Mouse (Mus musculus) stomach, postnatal 0 days (tissue): ENCODE data around the gene Psd. TPM values are rescaled to one million over a fixed set of nuclear protein-coding genes. Genes with fewer than 3 reads are reported as not detected.

Experiments used
- ATAC-seq: fragments of 200-750 bp; cut with Nextera tagmentation; 2 replicates; pipeline ENCODE4 v1.8.0; 2017; ENCODE audit not compliant: low FRiP score, low TSS enrichment
- DNase-seq: peaks from one replicate; pipeline ENCODE4 v3.0.0-alpha.2; 2016; ENCODE audit warnings: low spot score
- H3K27ac ChIP-seq: fragments of 300-500 bp; sonication (generic); replicated peaks from 2 replicates; pipeline ENCODE4 v1.5.1; 2014; ENCODE audit warnings: mild to moderate bottlenecking, control low read depth
- H3K27me3 ChIP-seq: fragments of 300-500 bp; sonication (generic); 2 replicates; pipeline ENCODE4 v1.6.1; 2014; ENCODE audit warnings: low read length; ENCODE audit not compliant: control insufficient read depth, insufficient read depth
- H3K36me3 ChIP-seq: fragments of 300-500 bp; sonication (generic); 2 replicates; pipeline ENCODE4 v1.6.1; 2014; ENCODE audit warnings: low read length, mixed read lengths; ENCODE audit not compliant: control insufficient read depth, insufficient read depth
- H3K4me1 ChIP-seq: fragments of 300-500 bp; sonication (generic); replicated peaks from 2 replicates; pipeline ENCODE4 v1.6.1; 2014; ENCODE audit warnings: antibody characterized with exemption; ENCODE audit not compliant: control insufficient read depth, insufficient read depth
- H3K4me2 ChIP-seq: fragments of 300-500 bp; sonication (generic); replicated peaks from 2 replicates; pipeline ENCODE4 v1.6.1; 2014; ENCODE audit warnings: low read depth, mild to moderate bottlenecking, control low read depth, moderate library complexity
- H3K4me3 ChIP-seq: fragments of 300-500 bp; sonication (generic); 2 replicates; pipeline ENCODE4 v1.5.1; 2014; ENCODE audit warnings: low read depth, low read length, control low read depth
- H3K9ac ChIP-seq: fragments of 300-500 bp; sonication (generic); 2 replicates; pipeline ENCODE4 v1.6.1; 2014; ENCODE audit warnings: mild to moderate bottlenecking, low read length, control low read depth, mixed read lengths
- H3K9me3 ChIP-seq: fragments of 300-500 bp; sonication (generic); 2 replicates; pipeline ENCODE4 v1.6.1; 2016; ENCODE audit warnings: low read length; ENCODE audit not compliant: control insufficient read depth
- CTCF ChIP-seq: IDR thresholded peaks from 2 replicates; pipeline ENCODE4 v1.5.1; 2016; ENCODE audit warnings: antibody characterized with exemption, low read depth, mild to moderate bottlenecking, moderate library complexity
- EP300 ChIP-seq: optimal IDR thresholded peaks from 2 replicates; pipeline ENCODE3; 2016; ENCODE audit warnings: antibody characterized with exemption
- WGBS: fragments of 180-500 bp; shearing (Covaris S2); extraction: QIAGEN DNeasy Blood & Tissue Kit; methylation state at CpG from one replicate; pipeline ENCODE4 v1.1.7; 2014; 5-methylcytosine and 5-hydroxymethylcytosine counted together
- polyA plus RNA-seq: library from polyadenylated mRNA; unstranded; fragments of >200 nt; fragmentation: Nextera tagmentation; extraction: Ambion mirVana; gene quantifications from 2 replicates; pipeline ENCODE4 v1.2.1, GENCODE M21; 2015

Gene Psd
- polyA plus RNA-seq, 1 experiment from 2014 or later, result 44.9 TPM

GRCm38 (mm10) chr19:46304216-46304841 lies 22.6 kb downstream of the Psd start, which contains the start of gene Nfkb2:
Nfkb2 (plus strand) TSS chr19:46304320.
- Histone ChIP-seq H3K4me3 (peak within 1 kb of the TSS; percentile 79), H3K9ac (peak within 1 kb of the TSS; percentile 75), H3K36me3 (peaks cover 5% of the 10 kb centered on the region; the same call in 1 of the 2 replicates), H3K9me3 (no peaks in the 10 kb centered on the region), H3K4me2 (peak within 1 kb of the TSS; percentile 97), H3K27me3 (no peaks in the 10 kb centered on the region), H3K4me1 (no peaks in the 10 kb centered on the region; the same call in 1 of the 2 replicates), H3K27ac (peak within 1 kb of the TSS; percentile 90)
- WGBS, result under 1% methylated on average over 39 of the region's 39 CpGs
- ATAC-seq, result peak; percentile 93
- TF ChIP-seq CTCF (peak; percentile 92), EP300 (peak; percentile 80)
- peak; percentile 97 for DNase-seq

- DNase-seq, result peak; percentile 70
- TF ChIP-seq EP300 (no peak), CTCF (no peak)
- H3K27me3 ChIP-seq, result no peaks in the 10 kb centered on the region
- H3K36me3 ChIP-seq, result peaks cover 5% of the 10 kb centered on the region; the same call in 1 of the 2 replicates
- ATAC-seq, result no peak
- H3K4me3 ChIP-seq, result peak overlapping the region; percentile 79
- no peaks in the 10 kb centered on the region for H3K9me3 ChIP-seq
- no peaks in the 10 kb centered on the region; the same call in 1 of the 2 replicates for H3K4me1 ChIP-seq
- peak overlapping the region; percentile 97 for H3K4me2 ChIP-seq
- H3K27ac ChIP-seq, result peak overlapping the region; percentile 90
- 44% methylated on average over 18 of the region's 18 CpGs for WGBS
- peak overlapping the region; percentile 35; the same call in 1 of the 2 replicates for H3K9ac ChIP-seq
Measured at GRCm38 (mm10) chr19:46303251-46304215, 23.4 kb downstream of the Psd start.

- no peak for TF ChIP-seq EP300
- TF ChIP-seq CTCF, result no peak
- 94% methylated on average over 4 of the region's 4 CpGs for WGBS
- DNase-seq, result no peak
- no peak for ATAC-seq
- Histone ChIP-seq H3K9ac (no peak overlapping the region), H3K9me3 (no peaks in the 10 kb centered on the region), H3K27me3 (no peaks in the 10 kb centered on the region), H3K36me3 (peaks cover 3% of the 10 kb centered on the region; the same call in 1 of the 2 replicates), H3K4me3 (no peak overlapping the region), H3K27ac (no peak overlapping the region), H3K4me2 (no peak overlapping the region), H3K4me1 (no peaks in the 10 kb centered on the region; the same call in 1 of the 2 replicates)
Measured at GRCm38 (mm10) chr19:46302551-46302950, 24.4 kb downstream of the Psd start.

- no peak overlapping the region for H3K4me2 ChIP-seq
- DNase-seq, result no peak
Measured at GRCm38 (mm10) chr19:46300294-46301045, 26.5 kb downstream of the Psd start.

GRCm38 (mm10) chr19:46296938-46297337 lies 30.0 kb downstream of the Psd start:
- Histone ChIP-seq H3K4me2 (0 out of 2 replicates have a peak overlapping the region, but pooled peaks have one; percentile 23), H3K4me1 (no peaks in the 10 kb centered on the region), H3K36me3 (no peaks in the 10 kb centered on the region), H3K4me3 (no peak overlapping the region), H3K9me3 (no peaks in the 10 kb centered on the region), H3K27ac (0 out of 2 replicates have a peak overlapping the region, but pooled peaks have one; percentile 53), H3K27me3 (no peaks in the 10 kb centered on the region), H3K9ac (no peak overlapping the region)
- WGBS, result 38% methylated on average over 4 of the region's 4 CpGs
- ATAC-seq (peak; percentile 79), DNase-seq (peak; percentile 17)
- TF ChIP-seq CTCF (no peak), EP300 (no peak)

More at GRCm38 (mm10) chr19:46300294-46301045, 26.5 kb downstream of the Psd start:
- no peak overlapping the region for H3K4me3 ChIP-seq
- H3K27ac ChIP-seq, result no peak overlapping the region
- ATAC-seq, result no peak
- H3K36me3 ChIP-seq, result no peaks in the 10 kb centered on the region
- WGBS, result 46% methylated on average over 8 of the region's 8 CpGs
- H3K27me3 ChIP-seq, result no peaks in the 10 kb centered on the region
- H3K9me3 ChIP-seq, result no peaks in the 10 kb centered on the region
- no peaks in the 10 kb centered on the region for H3K4me1 ChIP-seq
- TF ChIP-seq CTCF (no peak), EP300 (no peak)
- no peak overlapping the region for H3K9ac ChIP-seq
